Mouse (Mus musculus) G1E-ER4 (cell line): ENCODE measurements around the gene Mta3. TPM values are rescaled to one million over a fixed set of nuclear protein-coding genes. Genes with fewer than 3 reads are reported as not detected.

Experiments
- GATA1 ChIP-seq: IDR thresholded peaks from one replicate; pipeline ENCODE4 v1.8.0; 2012; ENCODE audit warnings: low read length, inconsistent platforms
- polyA plus RNA-seq: library from polyadenylated mRNA; stranded (reverse); fragments of >175 nt; gene quantifications from 2 replicates; pipeline ENCODE4 v1.2.3, GENCODE M21; 2012

The Mta3 gene
- polyA plus RNA-seq, 1 experiment: 147 TPM

- no peak for TF ChIP-seq GATA1
These were observed 140.5 kb downstream of the Mta3 start for GRCm38 (mm10) chr17:83846301-83847021.

- no peak for TF ChIP-seq GATA1
These were observed 141.1 kb downstream of the Mta3 start for GRCm38 (mm10) chr17:83847100-83847499.

- no peak for TF ChIP-seq GATA1
These were observed 141.9 kb downstream of the Mta3 start, which contains the start of gene Haao for GRCm38 (mm10) chr17:83847815-83848214. Gene Haao, minus strand, starts transcription at chr17:83847963.

GRCm38 (mm10) chr17:83848482-83848881 lies 142.5 kb downstream of the Mta3 start:
- no peak for TF ChIP-seq GATA1

GRCm38 (mm10) chr17:83849081-83849675 lies 143.2 kb downstream of the Mta3 start:
- TF ChIP-seq GATA1: no peak

- TF ChIP-seq GATA1: no peak
These were observed 143.8 kb downstream of the Mta3 start for GRCm38 (mm10) chr17:83849717-83850116.

GRCm38 (mm10) chr17:83850458-83850857 lies 144.5 kb downstream of the Mta3 start:
- TF ChIP-seq GATA1: no peak

GRCm38 (mm10) chr17:83850864-83851263 lies 144.9 kb downstream of the Mta3 start:
- no peak for TF ChIP-seq GATA1

- no peak for TF ChIP-seq GATA1
These were observed 147.9 kb downstream of the Mta3 start for GRCm38 (mm10) chr17:83853831-83854230.

- TF ChIP-seq GATA1: no peak
These were observed 148.4 kb downstream of the Mta3 start for GRCm38 (mm10) chr17:83854284-83854918.

- peak; percentile 10 for TF ChIP-seq GATA1
These were observed 152.4 kb downstream of the Mta3 start for GRCm38 (mm10) chr17:83858413-83858812.

GRCm38 (mm10) chr17:83859639-83860038 lies 153.7 kb downstream of the Mta3 start:
- TF ChIP-seq GATA1: no peak

GRCm38 (mm10) chr17:83860224-83860623 lies 154.3 kb downstream of the Mta3 start:
- TF ChIP-seq GATA1: no peak

GRCm38 (mm10) chr17:83861444-83862133 lies 155.6 kb downstream of the Mta3 start:
- TF ChIP-seq GATA1: no peak

GRCm38 (mm10) chr17:83862134-83862881 lies 156.3 kb downstream of the Mta3 start:
- no peak for TF ChIP-seq GATA1
